Mouse (Mus musculus) midbrain, embryonic 10.5 days (tissue): ENCODE data around the gene Gm8334. TPM values are rescaled to one million over a fixed set of nuclear protein-coding genes. Genes with fewer than 3 reads are reported as not detected.
"Not testable (repeated sequence)": the region's sequence is repeated elsewhere in the genome, so short reads cannot be mapped to it uniquely, and the experiment has no call there.

Experiments used
- DNase-seq: peaks from one replicate; pipeline ENCODE4 v3.0.0-alpha.2; 2017; ENCODE audit warnings: low spot score
- H3K27ac ChIP-seq: fragments of 300-500 bp; sonication (generic); replicated peaks from 2 replicates; pipeline ENCODE4 v1.5.1; 2016; ENCODE audit warnings: mild to moderate bottlenecking
- H3K27me3 ChIP-seq: fragments of 300-500 bp; sonication (generic); 2 replicates; pipeline ENCODE4 v1.6.1; 2016; ENCODE audit warnings: low read depth, mild to moderate bottlenecking; ENCODE audit not compliant: poor library complexity, severe bottlenecking
- H3K36me3 ChIP-seq: fragments of 300-500 bp; sonication (generic); 2 replicates; pipeline ENCODE4 v1.6.1; 2016; ENCODE audit warnings: mild to moderate bottlenecking, moderate library complexity
- H3K4me1 ChIP-seq: fragments of 300-500 bp; sonication (generic); 2 replicates; pipeline ENCODE4 v1.6.1; 2016
- H3K4me3 ChIP-seq: fragments of 300-500 bp; sonication (generic); 2 replicates; pipeline ENCODE4 v1.5.1; 2016; ENCODE audit warnings: mild to moderate bottlenecking, moderate library complexity
- H3K9me3 ChIP-seq: fragments of 300-500 bp; sonication (generic); replicated peaks from 2 replicates; pipeline ENCODE4 v1.6.1; 2016; ENCODE audit warnings: mild to moderate bottlenecking
- WGBS: fragments of 180-500 bp; shearing (Covaris S2); methylation state at CpG from one replicate; pipeline ENCODE4 v1.1.7; 2016; 5-methylcytosine and 5-hydroxymethylcytosine counted together
- polyA plus RNA-seq: library from polyadenylated mRNA; unstranded; fragments of >200 nt; fragmentation: Nextera tagmentation; extraction: Ambion mirVana; gene quantifications from 2 replicates; pipeline ENCODE4 v1.2.1, GENCODE M21; 2016

The Gm8334 gene
- not detected in 2 replicates for polyA plus RNA-seq

DNA sequence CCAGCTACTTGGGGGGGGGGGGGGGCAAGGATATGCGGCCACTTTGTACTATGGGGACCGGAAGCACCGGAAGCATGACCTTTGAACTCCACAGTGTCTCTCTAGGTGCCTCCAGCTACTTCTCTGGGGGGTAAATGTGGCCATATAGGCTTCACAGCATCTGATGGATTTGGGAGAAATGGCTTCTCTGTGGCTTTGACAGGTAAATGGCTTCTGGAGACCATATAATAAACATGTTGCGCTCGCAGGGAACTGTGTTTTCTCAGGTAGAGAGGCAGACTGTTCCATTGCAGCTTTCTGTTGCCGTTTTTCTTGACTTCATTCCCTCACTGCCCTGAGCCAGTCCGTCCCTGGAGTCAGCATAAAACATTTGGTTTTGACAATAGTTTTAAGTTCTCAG is at the start of gene Gm8334:
Gm8334 (minus strand) TSS at position 101 of the 400 bp plus-strand sequence.
- H3K4me1 ChIP-seq, DNase-seq, H3K27ac ChIP-seq, H3K4me3 ChIP-seq, H3K27me3 ChIP-seq, H3K9me3 ChIP-seq, H3K36me3 ChIP-seq: not testable (repeated sequence)
- 95% methylated on average over 4 of the region's 7 CpGs for WGBS

DNA sequence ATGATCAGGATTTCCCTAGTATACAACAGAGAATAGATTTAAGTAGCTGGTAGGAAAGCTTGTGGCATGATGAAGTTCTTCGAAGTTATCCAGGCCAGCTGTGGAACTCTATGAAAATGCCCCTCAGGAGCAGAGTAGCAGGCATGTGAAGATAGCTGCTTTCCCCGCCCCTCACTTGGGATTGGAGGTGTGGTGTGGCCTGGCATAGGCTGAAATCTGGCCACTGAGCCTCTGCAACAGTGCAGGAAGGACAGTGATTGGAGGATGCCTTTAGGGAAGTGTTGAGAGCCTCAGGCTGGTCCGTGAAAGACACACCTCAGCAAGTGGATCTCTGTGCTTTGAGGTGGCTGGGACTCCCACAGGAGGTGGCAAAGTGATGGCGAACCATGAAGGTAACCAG is 48.3 kb upstream of the Gm8334 start, which contains the start of gene Gm15127:
Gm15127 (plus strand) TSS at position 301 of the 400 bp plus-strand sequence.
- 72% methylated on average over 3 of the region's 4 CpGs for WGBS
- not testable (repeated sequence) for H3K27ac ChIP-seq, H3K4me1 ChIP-seq, H3K36me3 ChIP-seq, DNase-seq, H3K27me3 ChIP-seq, H3K4me3 ChIP-seq, H3K9me3 ChIP-seq

Other genes starting within 250 kb of the Gm8334 start
- not detected in 2 replicates for gene Gm15114, start 126.2 kb downstream of the Gm8334 start, polyA plus RNA-seq
- gene Gm15127, start 48.4 kb upstream of the Gm8334 start, polyA plus RNA-seq = not detected in 2 replicates
- not detected in 2 replicates for gene Luzp4, start 242.5 kb upstream of the Gm8334 start, polyA plus RNA-seq